Mouse (Mus musculus) E14TG2a.4 (cell line): ENCODE data around the gene Asf1b.
A peak's percentile ranks its signal among the peaks of the same experiment; 100 is the strongest.

ENCODE experiments used
- CTCF ChIP-seq: conservative IDR thresholded peaks from 2 replicates; pipeline ENCODE4 v1.5.1; 2014; ENCODE audit warnings: low read length
- NANOG ChIP-seq: IDR thresholded peaks from 2 replicates; pipeline ENCODE4 v1.6.1; 2014; ENCODE audit warnings: borderline replicate concordance, low read length, mixed read lengths
- POU5F1 ChIP-seq: IDR thresholded peaks from 2 replicates; pipeline ENCODE4 v1.6.1; 2014; ENCODE audit warnings: low read length, borderline replicate concordance

DNA sequence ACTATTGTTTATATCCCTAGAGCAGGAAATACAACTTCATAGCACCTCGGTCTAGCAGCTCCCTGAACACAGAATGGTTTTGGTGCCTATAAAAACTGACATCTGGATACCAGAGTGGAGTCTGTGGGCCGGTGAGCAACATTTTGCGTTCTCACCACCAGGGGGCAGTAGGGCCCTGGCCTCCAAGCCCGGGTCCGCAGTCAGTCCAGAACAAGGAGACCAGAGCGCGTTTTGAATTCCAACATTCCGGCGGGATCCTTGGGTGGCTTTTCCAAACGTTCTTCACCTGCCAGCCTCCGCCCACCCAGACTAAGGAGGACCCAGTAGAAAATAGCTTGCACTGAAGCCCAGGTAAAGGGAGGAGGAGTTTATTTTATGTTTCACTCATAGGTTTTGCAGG lies 54.6 kb downstream of the Asf1b start:
- TF ChIP-seq CTCF, result peak; percentile 48
- TF ChIP-seq NANOG, result no peak
- TF ChIP-seq POU5F1, result no peak
